Mouse (Mus musculus) heart, postnatal 0 days (tissue): ENCODE results near the gene Six3. TPM values are rescaled to one million over a fixed set of nuclear protein-coding genes. Genes with fewer than 3 reads are reported as not detected.

Experiments
- ATAC-seq: fragments of 200-750 bp; cut with Nextera tagmentation; 2 replicates; pipeline ENCODE4 v1.8.0; 2017; ENCODE audit warnings: low read depth, moderate number of reproducible peaks, moderate library complexity; ENCODE audit not compliant: insufficient read depth
- DNase-seq: peaks from one replicate; pipeline ENCODE4 v3.0.0-alpha.2; 2016; ENCODE audit warnings: low spot score
- H3K27ac ChIP-seq: fragments of 300-500 bp; sonication (generic); 2 replicates; pipeline ENCODE4 v1.5.1; 2014; ENCODE audit warnings: low read depth, mild to moderate bottlenecking
- H3K27me3 ChIP-seq: fragments of 300-500 bp; sonication (generic); 2 replicates; pipeline ENCODE4 v1.6.1; 2014; ENCODE audit warnings: low read length, mixed read lengths; ENCODE audit not compliant: control insufficient read depth, insufficient read depth
- H3K36me3 ChIP-seq: fragments of 300-500 bp; sonication (generic); replicated peaks from 2 replicates; pipeline ENCODE4 v1.6.1; 2014; ENCODE audit warnings: low read length, mixed read lengths; ENCODE audit not compliant: control insufficient read depth, insufficient read depth
- H3K4me1 ChIP-seq: fragments of 300-500 bp; sonication (generic); 2 replicates; pipeline ENCODE4 v1.6.1; 2014; ENCODE audit warnings: antibody characterized with exemption; ENCODE audit not compliant: control insufficient read depth, insufficient read depth
- H3K4me2 ChIP-seq: fragments of 300-500 bp; sonication (generic); 2 replicates; pipeline ENCODE4 v1.6.1; 2014; ENCODE audit warnings: low read depth, mild to moderate bottlenecking, low read length, moderate library complexity
- H3K4me3 ChIP-seq: fragments of 300-500 bp; sonication (generic); 2 replicates; pipeline ENCODE4 v1.5.1; 2014; ENCODE audit warnings: low read depth, low read length
- H3K9ac ChIP-seq: fragments of 300-500 bp; sonication (generic); replicated peaks from 2 replicates; pipeline ENCODE4 v1.6.1; 2014; ENCODE audit warnings: low read depth, low read length, mixed read lengths
- H3K9me3 ChIP-seq: fragments of 300-500 bp; sonication (generic); replicated peaks from 2 replicates; pipeline ENCODE4 v1.6.1; 2016; ENCODE audit warnings: low read length; ENCODE audit not compliant: control insufficient read depth
- CTCF ChIP-seq: IDR thresholded peaks from 2 replicates; pipeline ENCODE4 v1.5.1; 2016; ENCODE audit warnings: antibody characterized with exemption, control low read depth, low read depth
- EP300 ChIP-seq: IDR thresholded peaks from 2 replicates; pipeline ENCODE4 v1.6.1; 2016; ENCODE audit warnings: antibody characterized with exemption, low read depth
- WGBS: fragments of 180-500 bp; shearing (Covaris S2); extraction: QIAGEN DNeasy Blood & Tissue Kit; methylation state at CpG from one replicate; pipeline ENCODE4 v1.1.7; 2014; 5-methylcytosine and 5-hydroxymethylcytosine counted together
- polyA plus RNA-seq: library from polyadenylated mRNA; unstranded; fragments of >200 nt; fragmentation: Nextera tagmentation; extraction: Ambion mirVana; gene quantifications from 2 replicates; pipeline ENCODE4 v1.2.1, GENCODE M21; 2015
- total RNA-seq: library from RNA; depleted of rRNA; stranded (reverse); fragments of >200 nt; gene quantifications from 2 replicates; pipeline ENCODE4 v1.2.3, GENCODE M21; 2014; ENCODE audit warnings: low replicate concordance

Six3 gene
- total and polyA plus RNA-seq, 2 experiments from 2014 or later, result not detected

- WGBS, result 6% methylated on average over 13 of the region's 13 CpGs
- H3K4me3 ChIP-seq, result no peak overlapping the region
- ATAC-seq (no peak), DNase-seq (no peak)
- no peaks in the 10 kb centered on the region for H3K36me3 ChIP-seq
- H3K4me1 ChIP-seq, result no peaks in the 10 kb centered on the region
- H3K4me2 ChIP-seq, result no peak overlapping the region
- no peak overlapping the region for H3K27ac ChIP-seq
- peaks cover 96% of the 10 kb centered on the region for H3K27me3 ChIP-seq
- H3K9me3 ChIP-seq, result no peaks in the 10 kb centered on the region
- TF ChIP-seq CTCF (no peak), EP300 (no peak)
- no peak overlapping the region for H3K9ac ChIP-seq
Observed at GRCm38 (mm10) chr17:85609621-85610392, 3.6 kb upstream of the Six3 start.

DNA sequence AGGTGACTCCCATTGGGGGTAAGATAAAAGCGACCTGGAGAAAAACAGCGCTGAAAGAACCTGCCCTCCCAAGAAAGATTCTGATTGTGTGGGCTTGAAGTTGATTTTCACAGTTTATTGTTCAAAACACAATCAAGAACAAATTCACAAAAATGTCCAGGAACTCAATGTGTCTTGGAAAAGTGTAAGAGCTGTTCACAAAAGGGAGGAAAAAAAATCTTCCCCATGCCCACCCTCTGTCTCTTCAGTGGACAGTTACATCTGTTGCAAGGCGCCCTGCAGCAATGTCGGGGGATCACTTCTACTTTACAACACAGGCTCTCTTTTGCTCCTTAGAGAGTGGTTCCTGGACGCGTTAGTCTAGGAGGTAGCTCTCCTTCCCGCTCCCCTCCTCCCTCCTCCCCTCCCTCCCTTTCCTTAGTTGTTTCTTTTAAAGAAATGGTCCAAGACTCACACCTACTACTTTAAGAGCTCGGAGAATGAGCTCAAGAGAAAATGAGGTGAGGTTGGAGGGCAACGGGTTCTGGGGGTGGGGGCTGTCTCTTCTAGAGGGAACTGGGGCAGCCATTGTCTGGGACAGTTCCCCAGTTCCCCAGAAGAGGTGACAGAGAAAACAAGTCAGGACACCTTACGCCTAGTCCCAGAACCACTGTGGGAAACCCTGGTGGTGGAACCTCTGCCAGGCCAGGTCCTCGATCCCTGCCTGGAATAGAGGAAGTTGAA, 2.9 kb upstream of the Six3 start:
- ATAC-seq, result no peak
- Histone ChIP-seq H3K4me1 (no peaks in the 10 kb centered on the region), H3K36me3 (no peaks in the 10 kb centered on the region), H3K9ac (no peak overlapping the region), H3K27me3 (peaks cover 96% of the 10 kb centered on the region), H3K4me2 (no peak overlapping the region), H3K27ac (no peak overlapping the region), H3K9me3 (no peaks in the 10 kb centered on the region), H3K4me3 (no peak overlapping the region)
- 5% methylated on average over 11 of the region's 11 CpGs for WGBS
- TF ChIP-seq CTCF (no peak), EP300 (no peak)
- DNase-seq, result no peak

GRCm38 (mm10) chr17:85611521-85612515, 1.6 kb upstream of the Six3 start:
- Histone ChIP-seq H3K4me2 (no peak overlapping the region), H3K36me3 (no peaks in the 10 kb centered on the region), H3K27ac (no peak overlapping the region), H3K9ac (no peak overlapping the region), H3K9me3 (no peaks in the 10 kb centered on the region), H3K4me1 (no peaks in the 10 kb centered on the region), H3K27me3 (peaks cover 97% of the 10 kb centered on the region), H3K4me3 (no peak overlapping the region)
- no peak for TF ChIP-seq CTCF
- TF ChIP-seq EP300, result no peak
- 4% methylated on average over 19 of the region's 19 CpGs for WGBS
- ATAC-seq (no peak), DNase-seq (no peak)

DNA sequence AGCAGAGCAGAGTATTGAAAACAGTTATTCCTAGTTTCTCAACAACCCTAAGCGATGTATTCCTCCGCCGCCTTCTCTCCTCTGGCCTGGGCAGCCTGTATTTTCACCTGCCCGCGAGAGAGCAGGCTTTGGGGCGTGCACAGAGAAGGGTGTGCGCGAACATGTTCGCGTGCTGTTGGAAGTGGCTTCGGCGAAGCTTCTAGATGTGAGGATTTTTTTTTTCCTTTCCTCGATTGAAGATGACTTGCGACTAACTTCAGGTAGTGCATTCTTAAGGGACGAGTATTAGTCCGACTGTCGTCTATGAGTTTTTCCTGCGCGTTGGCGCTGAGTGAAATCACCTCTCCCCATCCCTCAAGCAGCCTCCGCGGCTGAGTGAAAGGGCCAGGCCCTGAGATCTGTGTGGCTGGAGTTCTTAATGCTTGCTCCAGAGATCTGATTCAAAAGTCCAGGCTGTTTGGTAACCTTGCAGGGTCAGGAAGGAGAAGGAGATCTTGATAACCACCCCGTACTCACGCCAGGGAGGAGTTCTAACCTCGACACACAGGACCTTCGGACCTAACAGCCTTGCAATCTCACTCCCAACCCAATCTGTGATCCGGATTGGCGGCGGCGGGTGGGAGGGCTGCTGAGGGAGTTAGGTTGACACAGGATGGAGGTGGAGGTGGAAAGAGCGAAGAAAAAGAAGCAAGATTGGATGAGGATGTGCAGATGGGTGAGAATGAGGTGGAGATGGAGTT, 712 bp upstream of the Six3 start:
- H3K4me2 ChIP-seq, result no peak overlapping the region
- no peak for ATAC-seq
- H3K27me3 ChIP-seq, result peaks cover 100% of the 10 kb centered on the region
- no peaks in the 10 kb centered on the region for H3K36me3 ChIP-seq
- no peak overlapping the region for H3K4me3 ChIP-seq
- H3K27ac ChIP-seq, result no peak overlapping the region
- no peaks in the 10 kb centered on the region for H3K9me3 ChIP-seq
- 1% methylated on average over 31 of the region's 31 CpGs for WGBS
- no peak for DNase-seq
- TF ChIP-seq EP300, result no peak
- TF ChIP-seq CTCF, result no peak
- H3K4me1 ChIP-seq, result no peaks in the 10 kb centered on the region
- H3K9ac ChIP-seq, result no peak overlapping the region
